Mouse (Mus musculus) monocyte, adult 2 months (primary cell): ENCODE measurements around the gene Hace1.
A peak's percentile ranks its signal among the peaks of the same experiment; 100 is the strongest.
"Not testable (repeated sequence)": the region's sequence is repeated elsewhere in the genome, so short reads cannot be mapped to it uniquely, and the experiment has no call there.

Experiments
- DNase-seq, 2 experiments: peaks; one replicate each; pipeline ENCODE4 v3.0.0; 2022; ENCODE audit warnings: low spot score in 2 of 2, low read depth in 1 of 2

Hace1 gene

GRCm38 (mm10) chr10:45577731-45578297, at the start of gene Hace1:
TSS of gene Hace1 (plus strand) at chr10:45577829.
- DNase-seq, result peak; percentile 20 to 43

GRCm38 (mm10) chr10:45537334-45537733, 40.3 kb upstream of the Hace1 start:
- not testable (repeated sequence) for DNase-seq

- DNase-seq, result no peak
Observed at GRCm38 (mm10) chr10:45542726-45543125, 34.9 kb upstream of the Hace1 start.

- DNase-seq, result no peak
Observed at GRCm38 (mm10) chr10:45546799-45547198, 30.8 kb upstream of the Hace1 start.

GRCm38 (mm10) chr10:45578298-45578821, 731 bp downstream of the Hace1 start:
- no peak for DNase-seq

GRCm38 (mm10) chr10:45583310-45583709, 5.7 kb downstream of the Hace1 start:
- no peak for DNase-seq

GRCm38 (mm10) chr10:45583829-45584228, 6.2 kb downstream of the Hace1 start:
- DNase-seq, result no peak

- no peak for DNase-seq
Observed at GRCm38 (mm10) chr10:45584311-45585102, 6.9 kb downstream of the Hace1 start.

GRCm38 (mm10) chr10:45605853-45606252, 28.2 kb downstream of the Hace1 start:
- DNase-seq, result no peak

- DNase-seq, result no peak
Observed at GRCm38 (mm10) chr10:45610727-45611126, 33.1 kb downstream of the Hace1 start.

- no peak for DNase-seq
Observed at GRCm38 (mm10) chr10:45616012-45616411, 38.4 kb downstream of the Hace1 start.

- DNase-seq, result no peak
Observed at GRCm38 (mm10) chr10:45619039-45619438, 41.4 kb downstream of the Hace1 start.

GRCm38 (mm10) chr10:45631995-45632394, 54.4 kb downstream of the Hace1 start:
- DNase-seq, result no peak

- no peak for DNase-seq
Observed at GRCm38 (mm10) chr10:45632641-45633040, 55.0 kb downstream of the Hace1 start.

- DNase-seq, result no peak
Observed at GRCm38 (mm10) chr10:45635201-45635600, 57.6 kb downstream of the Hace1 start.

- no peak for DNase-seq
Observed at GRCm38 (mm10) chr10:45639762-45640161, 62.1 kb downstream of the Hace1 start.

GRCm38 (mm10) chr10:45654026-45654425, 76.4 kb downstream of the Hace1 start:
- DNase-seq, result no peak

- no peak for DNase-seq
Observed at GRCm38 (mm10) chr10:45662015-45662414, 84.4 kb downstream of the Hace1 start.

- no peak for DNase-seq
Observed at GRCm38 (mm10) chr10:45668266-45668665, 90.6 kb downstream of the Hace1 start.

- no peak for DNase-seq
Observed at GRCm38 (mm10) chr10:45676796-45677195, 99.2 kb downstream of the Hace1 start.

- DNase-seq, result no peak
Observed at GRCm38 (mm10) chr10:45686191-45686590, 108.6 kb downstream of the Hace1 start.

- no peak for DNase-seq
Observed at GRCm38 (mm10) chr10:45694931-45695330, 117.3 kb downstream of the Hace1 start.
